Mouse (Mus musculus): ENCODE measurements around the gene Rtkn2. TPM values are rescaled to one million over a fixed set of nuclear protein-coding genes. Genes with fewer than 3 reads are reported as not detected.

The Rtkn2 gene
- polyA plus RNA-seq, 1 experiment from 2014 or later: 1.2 TPM

DNA sequence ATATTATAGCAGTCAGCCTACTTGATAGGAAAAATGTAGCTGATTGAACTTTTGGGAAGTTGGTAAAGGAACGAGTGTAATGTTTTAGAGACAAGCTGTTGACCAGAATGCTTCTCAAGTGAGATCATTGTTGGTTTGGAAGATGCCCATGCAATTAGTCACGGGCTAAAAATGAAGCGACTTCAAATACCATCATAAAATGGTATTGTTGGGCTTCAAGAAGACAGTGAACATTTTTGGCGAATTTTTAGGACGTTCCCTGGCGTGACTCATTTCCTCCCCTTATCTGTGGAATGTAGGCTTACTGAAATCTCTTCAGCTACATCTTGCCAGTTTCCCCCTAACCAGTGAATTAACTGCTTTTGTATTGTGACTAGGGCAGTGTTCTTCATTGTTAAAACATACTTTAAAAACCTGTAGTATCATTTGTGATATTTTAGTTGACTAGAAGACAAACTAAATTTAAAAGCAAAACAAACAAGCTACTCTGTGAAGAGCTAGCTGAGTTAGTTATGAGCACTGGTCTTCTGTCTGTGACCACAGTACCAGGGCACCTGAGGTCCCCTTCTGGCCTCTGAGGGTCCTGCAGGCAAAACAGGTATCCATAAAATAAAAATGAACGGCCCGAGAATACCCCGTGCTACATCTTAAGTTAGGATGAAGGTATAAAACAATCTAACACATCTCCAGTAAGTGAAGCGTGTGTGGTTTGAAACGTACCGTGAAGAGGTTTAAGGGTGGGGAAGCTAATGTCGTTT lies 29.0 kb downstream of the Rtkn2 start:
- Histone ChIP-seq H3K4me1 (replicated peaks; ENCODE audit: control insufficient read depth, insufficient read depth, low read length) (no peaks in the 10 kb centered on the region), H3K4me3 (ENCODE audit: low read depth, low read length) (no peak overlapping the region), H3K27ac (ENCODE audit: low read depth, low read length) (no peak overlapping the region), H3K9me3 (ENCODE audit: control insufficient read depth) (no peaks in the 10 kb centered on the region), H3K27me3 (replicated peaks; ENCODE audit: control insufficient read depth, insufficient read depth, low read length) (no peaks in the 10 kb centered on the region), H3K4me2 (replicated peaks; ENCODE audit: low read depth) (no peak overlapping the region), H3K9ac (ENCODE audit: low read depth, low read length) (no peak overlapping the region), H3K36me3 (ENCODE audit: control insufficient read depth, insufficient read depth) (no peaks in the 10 kb centered on the region)
- no peak for ATAC-seq
- TF ChIP-seq CTCF (IDR thresholded peaks at IDR 0.05; ENCODE audit: low read depth): no peak
- 72% methylated on average over 13 of the region's 13 CpGs for whole genome bisulfite sequencing

DNA sequence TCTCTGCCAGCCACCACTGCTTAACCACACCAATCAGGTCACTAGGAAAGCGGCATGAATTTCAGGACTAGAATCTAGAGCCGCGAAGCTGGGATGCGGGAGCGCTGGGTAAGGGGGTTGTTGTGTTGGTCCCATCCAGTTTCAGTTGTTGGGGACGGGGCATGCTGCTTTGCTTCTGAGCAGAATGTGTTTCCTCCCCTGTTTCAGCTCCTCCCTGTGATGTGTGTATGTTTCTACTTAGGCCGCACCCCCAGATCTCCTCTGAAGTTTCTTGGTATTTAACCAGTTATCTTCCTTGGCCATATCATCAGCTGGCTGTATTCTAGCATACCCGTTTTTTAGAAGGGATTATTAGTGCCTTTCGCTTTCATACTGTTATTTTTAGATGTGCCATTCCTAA lies 29.9 kb downstream of the Rtkn2 start:
- Histone ChIP-seq H3K9me3 (ENCODE audit: control insufficient read depth) (no peaks in the 10 kb centered on the region), H3K27ac (ENCODE audit: low read depth, low read length) (no peak overlapping the region), H3K36me3 (ENCODE audit: control insufficient read depth, insufficient read depth) (no peaks in the 10 kb centered on the region), H3K4me3 (ENCODE audit: low read depth, low read length) (no peak overlapping the region), H3K9ac (ENCODE audit: low read depth, low read length) (no peak overlapping the region), H3K4me2 (replicated peaks; ENCODE audit: low read depth) (no peak overlapping the region), H3K4me1 (replicated peaks; ENCODE audit: control insufficient read depth, insufficient read depth, low read length) (no peaks in the 10 kb centered on the region), H3K27me3 (replicated peaks; ENCODE audit: control insufficient read depth, insufficient read depth, low read length) (no peaks in the 10 kb centered on the region)
- no peak for ATAC-seq
- no peak for TF ChIP-seq CTCF (IDR thresholded peaks at IDR 0.05; ENCODE audit: low read depth)
- WGBS: 91% methylated on average over 9 of the region's 9 CpGs

DNA sequence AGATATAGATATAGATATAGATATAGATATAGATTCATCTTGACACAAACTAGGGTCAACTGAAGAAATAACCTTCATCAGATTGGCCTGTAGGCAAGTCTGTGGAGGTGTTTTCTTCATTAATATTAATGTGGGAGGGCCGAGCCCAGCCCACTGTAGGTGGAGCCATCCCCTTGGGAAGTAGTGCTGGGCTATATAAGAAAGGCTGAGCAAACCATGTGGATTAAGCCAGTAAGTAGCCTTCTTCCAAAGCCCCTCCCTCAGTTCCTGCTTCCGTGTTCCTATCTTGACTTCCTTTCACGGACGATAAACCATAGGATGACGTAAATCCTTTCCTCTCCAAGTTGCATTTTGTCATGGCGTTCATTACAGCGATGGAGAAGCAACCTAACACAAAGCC lies 30.5 kb downstream of the Rtkn2 start:
- H3K4me1 ChIP-seq (replicated peaks; ENCODE audit: control insufficient read depth, insufficient read depth, low read length): no peaks in the 10 kb centered on the region
- no peaks in the 10 kb centered on the region for H3K27me3 ChIP-seq (replicated peaks; ENCODE audit: control insufficient read depth, insufficient read depth, low read length)
- ATAC-seq: no peak
- no peak overlapping the region for H3K4me3 ChIP-seq (ENCODE audit: low read depth, low read length)
- no peak for TF ChIP-seq CTCF (IDR thresholded peaks at IDR 0.05; ENCODE audit: low read depth)
- no peaks in the 10 kb centered on the region for H3K9me3 ChIP-seq (ENCODE audit: control insufficient read depth)
- no peak overlapping the region for H3K27ac ChIP-seq (ENCODE audit: low read depth, low read length)
- no peak overlapping the region for H3K9ac ChIP-seq (ENCODE audit: low read depth, low read length)
- 90% methylated on average over 7 of the region's 7 CpGs for WGBS
- H3K4me2 ChIP-seq (replicated peaks; ENCODE audit: low read depth): no peak overlapping the region
- H3K36me3 ChIP-seq (ENCODE audit: control insufficient read depth, insufficient read depth): no peaks in the 10 kb centered on the region

DNA sequence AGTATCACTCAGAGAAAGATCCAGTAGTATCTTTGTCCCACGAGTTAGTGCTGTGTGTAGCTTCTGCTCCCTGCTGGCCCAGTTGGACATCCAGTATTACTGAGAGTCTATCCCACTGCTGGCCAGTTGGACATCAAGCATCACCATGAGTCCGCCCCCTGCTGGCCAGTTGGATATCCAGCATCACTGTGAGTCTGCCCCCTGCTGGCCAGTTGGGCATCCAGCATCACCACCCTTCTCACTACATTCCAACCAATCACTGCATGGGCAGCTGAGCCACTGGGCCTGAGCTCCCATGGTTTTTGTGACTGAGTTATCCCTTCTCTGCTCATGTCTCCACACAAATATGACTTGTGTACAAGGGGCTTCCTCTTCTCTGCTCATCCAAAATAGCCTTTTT lies 33.8 kb downstream of the Rtkn2 start:
- ATAC-seq: no peak
- whole genome bisulfite sequencing: 81% methylated on average over 2 of the region's 2 CpGs
- Histone ChIP-seq H3K27me3 (replicated peaks; ENCODE audit: control insufficient read depth, insufficient read depth, low read length) (no peaks in the 10 kb centered on the region), H3K4me1 (replicated peaks; ENCODE audit: control insufficient read depth, insufficient read depth, low read length) (no peaks in the 10 kb centered on the region), H3K4me2 (replicated peaks; ENCODE audit: low read depth) (no peak overlapping the region), H3K9me3 (ENCODE audit: control insufficient read depth) (no peaks in the 10 kb centered on the region), H3K36me3 (ENCODE audit: control insufficient read depth, insufficient read depth) (no peaks in the 10 kb centered on the region), H3K27ac (ENCODE audit: low read depth, low read length) (no peak overlapping the region), H3K9ac (ENCODE audit: low read depth, low read length) (no peak overlapping the region), H3K4me3 (ENCODE audit: low read depth, low read length) (no peak overlapping the region)
- TF ChIP-seq CTCF (IDR thresholded peaks at IDR 0.05; ENCODE audit: low read depth): peak; percentile 84

DNA sequence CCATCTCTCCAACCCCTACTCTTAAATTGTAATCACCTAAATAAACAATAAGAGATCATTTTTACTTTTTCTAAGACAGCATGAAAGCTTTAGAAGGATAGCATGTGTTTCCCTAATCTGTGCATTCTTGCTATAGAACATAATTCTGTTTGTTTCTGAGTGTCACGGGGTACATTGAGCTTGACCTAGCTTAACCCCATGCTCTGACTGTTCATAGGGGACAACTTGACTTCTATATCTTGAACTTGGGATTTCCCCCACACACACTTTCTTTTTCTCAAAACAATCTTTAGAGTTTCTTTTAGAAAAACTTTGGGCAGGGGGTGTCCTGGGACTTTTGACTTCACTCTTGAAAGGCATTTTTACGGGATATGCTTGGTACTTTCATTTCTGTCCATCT lies 41.4 kb downstream of the Rtkn2 start:
- H3K36me3 ChIP-seq (ENCODE audit: control insufficient read depth, insufficient read depth): peaks cover 5% of the 10 kb centered on the region; the same call in 1 of the 2 replicates
- TF ChIP-seq CTCF (IDR thresholded peaks at IDR 0.05; ENCODE audit: low read depth): no peak
- no peak overlapping the region for H3K4me2 ChIP-seq (replicated peaks; ENCODE audit: low read depth)
- ATAC-seq: no peak
- H3K4me3 ChIP-seq (ENCODE audit: low read depth, low read length): no peak overlapping the region
- H3K9ac ChIP-seq (ENCODE audit: low read depth, low read length): no peak overlapping the region
- H3K27me3 ChIP-seq (replicated peaks; ENCODE audit: control insufficient read depth, insufficient read depth, low read length): no peaks in the 10 kb centered on the region
- H3K4me1 ChIP-seq (replicated peaks; ENCODE audit: control insufficient read depth, insufficient read depth, low read length): no peaks in the 10 kb centered on the region
- H3K27ac ChIP-seq (ENCODE audit: low read depth, low read length): no peak overlapping the region
- no peaks in the 10 kb centered on the region; the same call in 1 of the 2 replicates for H3K9me3 ChIP-seq (ENCODE audit: control insufficient read depth)
- WGBS: 92% methylated on average over 2 of the region's 2 CpGs

DNA sequence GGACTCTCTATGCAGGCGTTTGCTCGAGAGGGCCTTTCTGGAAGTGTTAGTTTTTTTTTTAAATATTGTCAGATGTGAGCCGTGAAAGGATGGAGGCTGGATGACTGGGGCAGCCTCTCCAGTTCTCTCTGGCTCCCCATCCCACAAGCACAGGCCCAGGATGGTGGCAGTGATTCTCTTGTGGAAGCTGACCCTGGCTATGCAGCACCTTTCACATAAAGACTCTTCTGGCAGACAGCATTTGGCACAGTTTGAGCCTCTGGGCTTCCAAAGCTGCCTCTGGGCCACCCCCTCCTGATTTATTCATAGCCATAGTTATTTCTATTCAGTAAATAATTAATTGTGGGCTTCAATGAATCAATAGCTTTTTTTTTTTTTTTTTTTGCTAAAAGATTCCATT lies 46.3 kb downstream of the Rtkn2 start:
- H3K9me3 ChIP-seq (ENCODE audit: control insufficient read depth): no peaks in the 10 kb centered on the region
- no peak overlapping the region for H3K9ac ChIP-seq (ENCODE audit: low read depth, low read length)
- 87% methylated on average over 3 of the region's 3 CpGs for WGBS
- H3K27me3 ChIP-seq (replicated peaks; ENCODE audit: control insufficient read depth, insufficient read depth, low read length): no peaks in the 10 kb centered on the region
- H3K36me3 ChIP-seq (ENCODE audit: control insufficient read depth, insufficient read depth): no peaks in the 10 kb centered on the region
- H3K4me3 ChIP-seq (ENCODE audit: low read depth, low read length): no peak overlapping the region
- no peak overlapping the region for H3K27ac ChIP-seq (ENCODE audit: low read depth, low read length)
- no peak overlapping the region for H3K4me2 ChIP-seq (replicated peaks; ENCODE audit: low read depth)
- H3K4me1 ChIP-seq (replicated peaks; ENCODE audit: control insufficient read depth, insufficient read depth, low read length): no peaks in the 10 kb centered on the region
- ATAC-seq: no peak
- no peak for TF ChIP-seq CTCF (IDR thresholded peaks at IDR 0.05; ENCODE audit: low read depth)
